Mouse (Mus musculus) spleen, postnatal 14 days (tissue): Measurements from ENCODE around the gene Gimap4.

Source experiments
- DNase-seq, 2 experiments: peaks; one replicate each; pipeline ENCODE4 v3.0.0; 2021 to 2022; ENCODE audit warnings: low spot score in 2 of 2

Gimap4 gene

DNA sequence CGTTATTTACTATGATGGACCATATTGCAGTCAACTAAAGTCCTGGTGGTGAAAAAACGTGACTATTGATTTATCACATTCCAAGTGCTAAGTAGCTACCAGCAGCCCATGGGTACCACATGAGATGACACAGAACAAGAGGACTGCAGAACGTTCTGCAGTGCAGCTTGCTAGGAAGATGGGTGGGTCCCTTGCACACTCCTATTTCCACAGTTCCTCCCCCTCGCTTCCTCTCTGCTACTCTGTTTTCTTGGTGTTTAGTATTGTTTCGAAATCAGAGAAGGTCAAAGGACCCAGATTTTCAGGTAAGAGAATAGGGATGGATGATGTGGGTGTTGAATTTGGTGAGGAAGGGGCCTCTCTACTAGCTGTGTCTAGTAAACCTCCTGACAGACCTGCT lies at the start of gene Gimap4:
Gene Gimap4 (plus strand): TSS at position 231 of the 400 bp plus-strand sequence.
- DNase-seq = no peak

DNA sequence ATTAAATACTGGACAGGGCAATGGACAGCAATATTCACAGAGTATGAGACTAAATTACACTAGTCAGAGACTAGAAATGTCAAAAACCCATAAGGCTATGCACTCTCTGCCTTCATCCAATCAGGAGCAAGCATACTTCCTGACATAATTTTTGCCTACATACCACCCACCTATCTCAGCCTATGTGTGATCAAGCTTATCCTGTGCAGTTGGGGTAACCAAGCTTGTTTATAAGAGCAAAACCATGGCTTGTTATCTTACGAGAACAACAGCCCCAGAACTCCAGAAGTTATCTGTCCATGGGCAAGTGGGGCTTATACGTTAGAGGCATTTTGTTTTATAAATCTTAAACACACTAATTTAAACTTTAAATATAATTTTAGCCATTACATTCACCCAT lies 49.2 kb upstream of the Gimap4 start:
- no peak for DNase-seq

DNA sequence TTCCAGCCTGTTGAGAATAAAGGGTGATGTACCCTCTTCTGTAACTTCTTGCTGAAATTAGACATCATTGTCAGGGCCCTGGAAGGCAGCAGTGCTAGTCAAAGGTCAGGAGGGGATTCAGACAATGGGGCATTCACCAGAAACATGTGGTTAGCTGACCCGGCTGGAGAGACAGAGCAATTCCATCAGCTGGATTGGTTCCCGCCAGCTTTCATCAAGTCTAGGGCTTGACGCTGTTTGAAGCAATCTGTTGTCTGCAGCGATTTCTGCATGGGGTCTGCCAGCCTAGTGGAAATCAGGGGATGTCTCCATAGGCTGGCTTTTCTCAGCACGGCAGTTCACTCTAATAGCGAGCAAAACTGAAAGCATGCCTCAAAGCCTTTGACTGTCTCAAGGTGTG lies 47.8 kb upstream of the Gimap4 start:
- no peak for DNase-seq

DNA sequence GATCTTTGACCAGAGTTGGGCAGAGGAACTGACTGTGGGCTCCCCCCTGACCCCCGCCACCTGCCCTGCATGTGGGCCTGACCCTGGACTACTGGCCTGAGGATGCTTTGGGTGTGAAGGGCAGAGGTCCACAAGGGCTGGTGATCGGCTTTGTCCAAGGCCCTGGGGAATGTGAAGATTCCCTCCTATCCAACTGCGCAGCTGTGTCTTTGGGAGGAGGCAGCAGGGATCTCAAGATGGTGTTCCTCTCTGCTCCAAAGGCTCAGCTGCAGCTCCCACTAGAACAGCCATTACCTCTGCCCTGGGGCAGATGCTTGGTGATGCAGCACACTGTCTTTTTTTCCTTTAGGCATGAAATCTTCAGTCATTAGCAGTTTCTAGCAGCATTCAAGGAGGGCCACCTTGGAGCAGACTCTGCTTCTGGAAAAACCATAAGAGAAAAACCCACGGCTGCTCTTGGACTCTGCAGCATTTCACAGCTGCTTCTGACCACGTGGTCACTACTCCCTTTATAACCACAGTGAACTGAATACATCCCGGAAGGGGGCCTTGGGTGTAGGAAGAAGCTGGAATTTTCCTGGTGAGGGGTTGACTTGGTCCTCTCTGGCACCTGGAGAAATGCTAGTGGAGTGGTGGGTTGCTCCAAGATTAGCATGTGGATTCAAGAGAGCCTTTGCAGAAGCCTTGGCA lies 46.4 kb upstream of the Gimap4 start:
- DNase-seq = no peak

DNA sequence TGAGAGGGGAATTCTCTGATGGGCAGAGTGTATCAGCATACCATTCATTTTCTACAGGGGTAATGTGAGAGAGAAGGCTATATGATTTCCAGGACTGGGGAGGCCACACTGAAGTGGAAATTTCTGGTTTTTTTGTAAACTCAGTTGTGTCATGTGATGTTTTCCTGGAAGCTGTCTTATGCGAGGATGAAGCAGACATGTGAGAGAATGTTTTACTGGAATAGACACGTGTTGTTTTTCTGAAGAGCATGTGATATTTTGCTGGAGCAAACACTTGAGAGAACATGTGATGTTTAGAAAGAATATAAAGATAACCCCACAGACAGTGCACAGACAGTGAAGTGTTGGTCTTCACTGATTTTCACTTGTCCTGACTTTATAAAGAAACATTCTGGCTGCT lies 45.8 kb upstream of the Gimap4 start:
- DNase-seq = no peak

DNA sequence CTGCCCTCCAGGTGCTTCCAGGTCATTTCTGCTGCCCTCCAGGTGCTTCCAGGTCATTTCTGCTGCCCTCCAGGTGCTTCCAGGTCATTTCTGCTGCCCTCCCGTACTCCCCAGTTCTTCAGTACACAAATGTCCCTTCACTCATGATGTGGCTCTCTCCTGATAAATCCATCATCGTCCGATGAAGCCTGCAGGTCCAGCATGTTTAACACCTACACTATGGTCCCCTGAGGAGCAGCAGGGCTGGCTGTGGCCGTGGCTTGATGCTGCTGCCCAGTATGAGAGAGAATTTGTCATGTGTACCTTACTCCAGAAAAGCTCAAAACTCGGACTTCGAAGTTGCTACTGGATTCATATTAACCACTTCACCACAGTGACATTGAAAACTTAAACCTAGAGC lies 43.0 kb upstream of the Gimap4 start:
- no peak for DNase-seq

DNA sequence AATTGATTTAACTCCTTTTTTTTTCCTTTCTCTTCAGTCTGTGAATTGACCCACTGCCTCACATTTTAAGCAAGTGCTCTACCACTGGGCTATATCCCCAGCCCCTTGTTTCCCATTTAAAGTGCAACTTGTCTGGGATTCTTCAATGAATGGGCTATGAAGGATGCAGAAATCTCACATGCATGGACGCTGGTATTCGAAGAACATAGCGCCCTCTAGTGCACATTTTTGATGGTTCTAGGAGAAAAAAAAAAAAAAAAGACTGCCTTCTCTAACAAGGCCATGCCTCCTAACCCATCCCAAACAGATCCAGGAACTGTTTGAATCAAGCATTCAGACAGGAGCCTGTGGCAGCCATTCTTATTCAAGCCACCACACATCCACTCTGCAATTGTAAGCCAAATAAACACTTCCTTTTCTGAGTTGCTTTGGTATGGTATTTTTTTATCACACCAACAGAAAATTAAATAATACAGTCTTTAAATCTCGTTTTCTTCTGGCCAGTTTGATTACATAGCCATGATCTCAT lies 41.5 kb upstream of the Gimap4 start:
- DNase-seq = no peak

DNA sequence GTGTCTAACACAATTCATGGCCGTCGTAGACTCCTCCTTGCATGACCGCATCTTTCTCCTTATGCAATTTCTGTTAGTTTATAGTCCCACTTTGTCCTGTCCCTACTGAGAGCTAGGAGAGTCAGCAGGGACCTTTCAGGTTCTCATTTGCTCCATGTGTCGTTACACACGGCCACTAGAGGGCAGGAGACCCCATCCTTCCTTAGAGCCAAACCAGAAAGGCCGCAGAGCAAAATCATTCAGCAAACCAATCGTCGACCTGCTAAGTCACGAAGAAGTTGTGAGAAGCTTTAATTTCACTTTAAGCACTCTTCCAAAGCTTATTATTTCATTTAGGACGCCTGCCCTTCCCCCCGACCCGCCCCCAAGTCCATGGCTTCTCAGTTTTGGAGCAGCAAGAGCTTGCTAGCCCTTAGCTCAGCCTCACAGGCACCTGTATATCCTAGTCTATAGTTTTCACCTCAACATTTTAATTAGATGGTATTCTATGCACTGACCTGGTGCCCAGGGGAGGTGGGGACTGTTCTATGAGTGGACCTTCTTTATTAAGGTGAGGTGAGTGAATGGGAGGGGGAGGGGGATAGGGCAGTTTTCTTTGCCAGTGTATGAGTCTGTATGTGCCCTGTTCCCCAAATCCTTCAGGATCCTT lies 38.6 kb upstream of the Gimap4 start:
- DNase-seq = peak; percentile 43 to 62

DNA sequence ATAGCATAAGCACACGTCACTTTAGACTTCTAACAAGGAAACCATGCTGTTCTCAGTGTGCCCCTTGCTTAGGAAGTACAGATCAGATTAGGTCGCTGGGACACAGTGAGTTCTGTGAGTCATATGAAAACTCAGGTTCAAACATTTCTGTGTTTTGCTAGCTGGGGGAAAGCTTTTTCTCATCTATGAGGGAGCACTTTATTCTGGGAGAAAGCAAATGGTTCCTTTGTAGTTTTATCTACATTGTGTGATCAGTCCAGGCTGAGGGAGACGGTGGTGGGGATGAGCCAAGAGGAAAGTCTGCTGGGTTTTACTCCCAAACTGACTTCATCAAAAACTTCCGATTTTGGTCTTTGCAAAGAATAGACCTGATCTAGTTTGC lies 38.0 kb upstream of the Gimap4 start:
- no peak for DNase-seq

DNA sequence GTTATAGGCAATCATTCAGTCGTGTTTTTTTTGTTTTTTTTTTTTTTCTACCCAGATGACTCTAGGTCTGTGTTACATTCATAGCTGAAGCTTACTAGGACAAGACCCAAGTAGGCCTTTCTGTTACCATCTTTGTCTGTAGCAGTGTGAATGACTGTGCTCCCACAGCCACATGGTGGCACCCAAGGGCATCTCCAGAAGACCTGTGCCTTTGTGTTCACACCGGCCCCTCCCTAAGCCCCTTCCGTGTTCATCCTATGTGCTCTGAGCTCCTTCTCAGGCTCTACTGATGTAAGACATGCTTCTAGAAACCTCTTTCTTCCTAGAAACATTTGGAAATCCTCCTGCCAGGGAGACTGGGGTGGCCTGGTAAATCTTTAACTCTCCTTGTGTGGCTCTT lies 37.4 kb upstream of the Gimap4 start, which contains the start of gene Gimap8:
Gene Gimap8 (plus strand): TSS at position 240 of the 400 bp plus-strand sequence.
- peak; percentile 55 to 66 for DNase-seq

DNA sequence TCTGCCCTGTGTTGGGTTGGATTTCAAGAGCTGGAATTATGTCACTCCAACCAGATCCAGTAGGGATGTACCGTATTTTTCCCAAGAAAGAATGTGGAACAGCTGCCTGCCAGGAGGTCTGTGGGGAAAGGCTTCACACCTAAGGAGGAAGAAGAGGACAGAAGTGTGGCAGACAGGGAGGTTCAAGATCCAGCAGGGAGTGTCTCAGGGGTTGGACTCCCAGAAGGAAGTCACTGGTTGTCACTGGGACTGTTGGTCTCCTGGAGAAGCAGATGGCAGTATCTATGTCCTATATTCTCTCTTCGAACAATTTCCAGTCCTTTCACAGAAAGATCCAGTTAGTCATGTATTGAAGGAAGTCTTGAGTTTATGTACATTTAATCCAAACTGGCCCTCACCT lies 36.7 kb upstream of the Gimap4 start:
- DNase-seq = no peak

DNA sequence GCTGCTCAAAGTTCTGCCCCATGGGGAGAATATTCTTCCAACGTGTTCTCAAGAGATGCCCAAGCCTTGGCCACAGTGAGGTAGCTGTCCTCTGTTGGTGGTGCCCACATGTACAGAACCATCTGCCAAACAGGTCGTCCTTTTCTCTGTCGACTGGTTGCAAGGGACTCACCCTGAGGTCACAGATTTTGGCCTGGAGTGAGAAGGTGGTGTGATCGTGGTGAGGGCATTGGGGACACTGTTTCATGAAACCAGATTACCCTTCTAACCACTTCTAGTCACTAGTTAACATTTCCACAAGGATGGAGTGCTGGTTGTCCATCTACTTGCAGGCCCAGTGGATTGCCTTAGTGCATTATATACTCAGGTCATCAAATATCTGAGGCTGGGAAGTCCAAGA lies 35.6 kb upstream of the Gimap4 start:
- DNase-seq = no peak

DNA sequence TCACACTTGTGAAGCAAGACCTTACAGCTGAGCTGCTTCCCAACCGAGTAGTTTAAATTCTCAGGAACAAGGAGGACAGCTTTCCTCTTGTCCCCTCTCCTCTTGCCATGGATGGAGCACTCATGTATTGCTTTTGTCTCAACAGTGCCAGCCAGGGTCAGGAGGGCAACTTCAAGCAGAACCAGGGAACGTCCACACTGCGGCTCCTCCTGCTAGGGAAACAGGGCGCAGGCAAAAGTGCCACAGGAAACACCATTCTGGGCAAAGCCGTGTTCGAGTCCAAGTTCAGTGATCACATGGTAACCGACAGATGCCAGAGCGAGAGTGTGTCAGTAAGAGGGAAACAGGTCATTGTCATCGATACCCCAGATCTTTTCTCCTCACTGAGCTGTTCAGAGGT lies 34.3 kb upstream of the Gimap4 start:
- DNase-seq = no peak

DNA sequence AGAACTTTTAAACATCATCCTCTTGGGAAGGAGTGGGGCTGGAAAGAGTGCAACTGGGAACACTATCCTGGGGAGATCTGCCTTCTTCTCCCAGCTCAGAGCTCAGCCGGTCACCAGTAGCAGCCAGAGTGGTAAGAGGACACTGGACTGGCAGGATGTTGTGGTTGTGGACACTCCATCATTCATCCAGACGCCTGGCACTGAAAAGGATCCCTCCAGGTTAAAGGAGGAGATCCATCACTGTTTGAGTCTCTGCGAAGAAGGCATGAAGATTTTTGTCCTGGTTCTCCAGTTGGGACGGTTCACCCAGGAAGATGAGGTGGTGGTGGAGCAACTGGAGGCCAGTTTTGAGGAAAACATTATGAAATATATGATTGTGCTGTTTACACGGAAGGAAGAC lies 25.6 kb upstream of the Gimap4 start:
- DNase-seq = no peak

DNA sequence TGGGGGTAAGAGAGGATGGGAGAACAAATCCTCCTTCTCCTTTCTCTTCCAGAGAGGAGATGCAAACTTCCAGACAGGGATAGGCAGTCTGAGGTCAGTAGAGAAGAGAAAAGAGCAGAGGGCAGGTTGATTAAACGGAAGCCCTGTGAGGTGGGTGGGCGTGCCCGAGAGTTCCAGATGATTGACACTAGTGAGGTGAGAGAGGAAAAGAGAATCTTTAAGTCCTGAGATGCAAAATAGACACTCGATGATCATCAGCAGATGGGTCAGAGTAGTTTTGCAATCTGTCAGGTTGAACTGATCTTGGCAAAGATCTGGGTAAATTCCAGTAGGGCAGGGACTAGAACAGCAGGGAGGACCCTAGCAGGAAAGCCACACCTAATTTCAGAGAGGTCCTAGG lies 19.6 kb upstream of the Gimap4 start:
- DNase-seq = no peak

DNA sequence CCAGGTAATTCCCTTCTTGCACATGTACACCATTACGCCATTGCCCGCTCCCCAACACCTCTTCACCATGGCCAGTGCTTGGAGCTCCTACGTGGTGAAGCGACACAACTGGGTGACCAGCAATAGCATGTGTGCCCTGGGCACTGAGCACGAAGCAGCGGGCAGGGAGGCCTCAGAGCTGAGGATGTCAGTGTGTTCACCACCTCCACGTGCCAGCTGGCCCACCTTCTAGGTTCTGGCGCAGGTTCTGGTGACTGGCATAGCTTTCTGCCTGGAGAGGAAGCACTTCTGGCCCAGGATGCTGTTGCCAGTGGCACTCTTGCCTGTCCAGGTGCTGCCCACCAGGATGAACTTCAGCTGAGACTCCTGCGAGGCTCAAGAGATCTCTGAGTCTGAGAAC lies 18.9 kb upstream of the Gimap4 start:
- no peak for DNase-seq

DNA sequence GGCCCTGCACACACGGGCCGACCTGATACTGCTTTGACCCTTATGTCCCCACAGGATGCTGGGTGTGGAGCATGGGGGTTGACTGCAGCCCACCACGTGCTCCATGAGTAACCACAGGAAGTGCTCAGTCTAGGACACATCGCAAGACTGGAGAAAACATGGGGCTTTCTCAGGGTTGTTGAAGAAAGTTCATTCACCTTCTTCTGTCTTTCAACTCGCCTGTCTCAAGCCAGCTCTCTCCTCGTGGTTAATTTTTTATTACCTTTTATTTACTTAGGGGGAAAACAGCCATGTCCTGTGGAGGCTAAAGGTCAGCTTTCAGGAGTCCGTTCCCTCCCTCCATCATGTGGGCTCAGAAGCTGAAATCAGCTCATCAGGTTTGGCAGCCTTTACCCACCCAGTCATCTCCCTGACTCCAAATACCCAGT lies 18.2 kb upstream of the Gimap4 start:
- no peak for DNase-seq

DNA sequence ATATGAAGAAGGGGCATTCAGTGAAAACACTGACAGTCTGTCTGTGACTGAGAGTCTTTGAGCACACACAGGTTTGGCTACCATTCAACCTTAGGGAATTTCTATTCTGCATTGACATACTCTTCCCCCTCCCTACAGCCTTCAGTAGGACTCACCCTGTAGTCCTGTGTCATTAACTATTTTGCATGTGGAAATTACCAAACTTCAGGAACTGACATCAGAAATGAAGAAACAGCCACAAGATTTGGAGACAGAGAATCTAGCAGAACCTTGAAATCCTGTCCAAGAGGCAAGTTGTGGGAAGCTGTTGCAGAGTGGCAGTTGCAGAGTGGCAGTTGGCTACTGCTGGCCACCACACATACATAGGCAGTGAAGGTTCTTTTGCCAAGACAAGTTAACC lies 16.3 kb upstream of the Gimap4 start:
- DNase-seq = no peak

DNA sequence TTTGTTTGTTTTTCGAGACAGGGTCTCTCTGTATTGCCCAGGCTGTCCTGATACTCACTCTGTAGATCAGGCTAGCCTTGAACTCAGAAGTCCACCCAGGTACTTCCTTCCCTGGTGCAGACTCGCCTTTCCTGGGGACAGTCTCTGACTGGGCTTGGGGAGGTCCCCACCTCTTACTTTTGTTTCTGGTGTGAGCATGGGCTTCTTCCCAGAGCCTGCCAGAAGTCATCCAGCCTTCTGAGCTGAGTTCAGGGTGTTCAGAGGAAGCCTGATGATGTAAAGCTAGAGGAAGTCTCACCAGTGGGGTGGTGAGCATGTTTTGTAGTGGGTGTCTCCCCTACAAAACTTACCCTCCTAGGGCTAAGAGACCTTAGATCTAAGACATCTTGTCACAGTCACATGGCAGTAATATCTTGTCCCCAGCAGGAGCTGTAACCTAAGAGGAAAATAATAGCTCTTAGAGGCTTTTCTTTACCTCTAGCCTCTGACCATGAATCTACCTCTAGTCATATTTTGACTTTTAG lies 14.8 kb upstream of the Gimap4 start:
- DNase-seq = no peak

DNA sequence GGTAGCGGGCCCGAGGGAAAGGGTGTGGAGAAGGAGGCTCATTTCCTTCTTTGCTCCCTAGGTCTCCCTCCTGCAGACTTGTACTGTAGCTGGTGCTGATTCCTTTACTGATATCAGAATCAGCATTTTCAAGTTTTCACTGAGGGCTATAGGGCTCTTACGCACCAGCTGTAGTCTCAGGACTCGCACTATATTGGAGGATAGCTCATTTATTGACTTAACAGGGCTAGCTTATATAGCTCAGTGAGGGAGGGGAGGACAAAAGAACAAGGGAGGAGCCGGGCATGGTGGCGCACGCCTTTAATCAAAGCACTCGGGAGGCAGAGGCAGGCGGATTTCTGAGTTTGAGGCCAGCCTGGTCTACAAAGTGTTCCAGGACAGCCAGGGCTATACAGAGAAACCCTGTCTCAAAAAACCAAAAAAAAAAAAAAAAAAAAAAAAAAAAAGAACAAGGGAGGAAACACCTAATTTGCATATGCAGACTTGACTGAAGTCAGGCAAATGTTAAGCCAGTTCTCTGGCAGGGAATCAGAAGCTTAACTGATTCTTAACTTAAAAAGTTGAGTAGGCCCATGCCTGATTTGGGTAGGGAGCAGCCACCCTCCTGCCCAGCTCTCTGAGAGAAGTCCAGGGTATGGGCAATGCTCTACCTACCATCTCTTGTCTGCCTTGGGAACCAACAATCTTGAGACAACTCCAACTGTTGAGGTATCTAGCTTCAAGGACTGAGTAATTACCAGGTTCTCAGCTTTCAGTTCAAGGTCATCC lies 9.9 kb upstream of the Gimap4 start:
- DNase-seq = no peak

DNA sequence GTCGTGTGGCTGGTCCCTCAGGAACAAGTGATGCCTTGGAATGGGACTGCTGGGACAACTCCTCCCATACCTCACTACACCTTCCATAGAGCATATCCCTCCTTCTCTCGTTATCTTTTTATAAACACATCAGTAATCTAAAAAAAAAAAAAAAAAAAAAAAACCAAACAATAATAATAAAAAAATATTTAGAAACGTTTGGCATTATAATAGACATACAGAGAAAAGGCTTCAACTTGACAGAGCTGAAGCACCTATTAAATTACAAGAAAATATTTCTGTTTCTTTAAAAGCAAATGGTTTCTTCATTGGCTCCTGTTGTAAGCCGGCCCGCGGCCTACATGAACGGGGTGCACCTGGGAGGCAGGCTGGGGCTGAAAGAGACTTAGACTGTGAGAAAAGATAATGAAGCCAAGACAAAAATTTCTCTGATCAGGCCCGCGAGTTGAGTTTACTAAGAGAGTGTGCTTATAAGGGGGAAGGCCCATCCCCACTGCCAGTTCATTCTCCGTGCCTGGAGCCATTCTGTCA lies 8.9 kb upstream of the Gimap4 start:
- DNase-seq = no peak
